Mouse (Mus musculus) spleen, postnatal 4 days (tissue): ENCODE measurements at regions not wholly inside any gene's neighbourhood (a gene's known extent, or its start where the extent isn't known, plus 50 kb on each side); places are given as distances from the start of the nearest gene placed in this dataset.
"Not testable (repeated sequence)": the region's sequence is repeated elsewhere in the genome, so short reads cannot be mapped to it uniquely, and the experiment has no call there.

Experiments used
- DNase-seq, 2 experiments: peaks; one replicate each; pipeline ENCODE4 v3.0.0; 2022; ENCODE audit warnings: low spot score in 2 of 2

DNA sequence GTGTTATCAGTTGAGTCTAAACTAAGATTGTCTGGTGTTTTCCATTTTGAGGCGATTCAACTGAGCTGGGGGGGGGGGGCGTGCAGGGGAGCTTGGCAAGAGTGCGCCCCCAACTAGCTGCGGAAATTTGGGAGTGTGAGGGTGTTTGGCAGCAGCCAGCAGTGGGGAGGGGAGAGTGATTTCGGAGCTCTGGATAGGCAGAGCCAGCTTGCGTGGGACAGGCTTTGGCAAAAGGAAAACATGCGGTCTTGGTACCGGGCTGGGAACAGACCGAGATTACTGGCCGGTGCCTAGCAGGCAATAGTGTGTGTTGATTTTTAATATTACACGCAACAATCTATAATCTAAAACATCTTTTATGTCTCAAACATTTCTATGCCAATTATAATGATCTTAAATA lies 199.4 kb upstream of the Cdk6 start:
- not testable (repeated sequence) for DNase-seq

DNA sequence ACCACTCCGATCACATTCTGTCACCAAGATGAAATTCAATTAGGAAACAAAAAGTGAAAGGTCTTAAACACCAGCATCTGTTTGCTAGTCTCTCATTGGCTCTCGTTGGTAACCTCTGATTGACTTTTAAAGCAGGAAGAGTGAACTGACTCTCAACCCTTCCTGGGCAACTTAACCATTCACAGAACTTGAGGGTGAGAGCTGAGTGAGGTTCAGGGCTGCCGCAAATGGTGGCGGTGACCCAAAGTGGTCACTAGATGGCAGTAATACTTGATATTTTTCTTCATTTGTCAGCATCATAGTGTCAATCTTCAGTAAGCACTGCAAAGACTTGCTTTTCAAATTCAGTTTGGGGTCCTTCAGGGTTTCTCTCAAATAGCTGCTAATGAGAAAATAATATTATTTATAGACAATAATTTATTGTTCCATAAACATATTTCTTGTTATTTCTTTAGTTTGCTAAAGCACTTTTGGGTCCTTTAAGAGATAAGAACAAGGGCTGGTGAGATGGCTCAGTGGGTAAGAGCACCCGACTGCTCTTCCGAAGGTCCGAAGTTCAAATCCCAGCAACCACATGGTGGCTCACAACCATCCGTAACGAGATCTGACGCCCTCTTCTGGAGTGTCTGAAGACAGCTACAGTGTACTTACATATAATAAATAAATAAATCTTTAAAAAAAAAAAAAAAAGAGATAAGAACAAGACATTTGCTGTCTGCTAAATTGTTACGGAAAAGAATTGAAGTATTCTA lies 194.6 kb upstream of the Cdk6 start:
- not testable (repeated sequence) for DNase-seq

DNA sequence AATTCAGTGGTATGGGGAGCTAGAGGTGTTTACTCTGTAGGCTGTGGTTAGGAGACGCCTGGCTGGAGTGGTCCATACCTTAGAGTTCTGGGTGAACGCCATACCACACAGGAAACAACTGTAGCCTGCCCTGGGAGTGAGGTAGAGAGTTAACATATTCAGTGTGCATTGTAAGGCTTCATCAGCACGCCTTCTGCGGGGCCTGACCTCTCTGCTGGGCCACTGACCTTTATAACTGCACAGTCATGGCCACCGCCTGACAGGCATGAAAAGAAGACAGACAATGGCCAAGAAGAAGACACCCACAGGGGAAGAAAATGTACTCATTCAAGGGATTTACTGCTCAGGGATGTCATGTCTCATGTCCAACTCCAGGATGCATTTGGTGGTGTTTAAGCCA lies 191.4 kb upstream of the Cdk6 start:
- DNase-seq: not testable (repeated sequence)

DNA sequence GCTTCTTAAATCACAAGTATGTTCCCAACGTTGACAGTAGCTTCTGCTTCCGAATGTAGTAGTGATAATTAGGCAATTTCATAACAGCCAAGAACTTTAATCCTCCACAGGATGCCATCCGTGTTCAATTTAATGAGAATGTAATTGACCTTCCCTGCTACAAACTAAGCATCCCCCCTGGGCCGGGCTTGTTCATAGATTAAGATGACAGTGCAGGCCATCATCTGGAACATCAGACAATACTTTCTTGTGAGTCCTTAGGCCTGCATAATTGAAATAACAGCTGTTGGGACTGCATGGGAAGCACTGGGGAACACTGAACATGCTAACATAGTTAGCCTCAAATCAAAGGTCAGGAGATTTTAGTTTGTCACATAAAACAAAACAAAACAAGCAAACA lies 190.5 kb upstream of the Cdk6 start:
- not testable (repeated sequence) for DNase-seq

DNA sequence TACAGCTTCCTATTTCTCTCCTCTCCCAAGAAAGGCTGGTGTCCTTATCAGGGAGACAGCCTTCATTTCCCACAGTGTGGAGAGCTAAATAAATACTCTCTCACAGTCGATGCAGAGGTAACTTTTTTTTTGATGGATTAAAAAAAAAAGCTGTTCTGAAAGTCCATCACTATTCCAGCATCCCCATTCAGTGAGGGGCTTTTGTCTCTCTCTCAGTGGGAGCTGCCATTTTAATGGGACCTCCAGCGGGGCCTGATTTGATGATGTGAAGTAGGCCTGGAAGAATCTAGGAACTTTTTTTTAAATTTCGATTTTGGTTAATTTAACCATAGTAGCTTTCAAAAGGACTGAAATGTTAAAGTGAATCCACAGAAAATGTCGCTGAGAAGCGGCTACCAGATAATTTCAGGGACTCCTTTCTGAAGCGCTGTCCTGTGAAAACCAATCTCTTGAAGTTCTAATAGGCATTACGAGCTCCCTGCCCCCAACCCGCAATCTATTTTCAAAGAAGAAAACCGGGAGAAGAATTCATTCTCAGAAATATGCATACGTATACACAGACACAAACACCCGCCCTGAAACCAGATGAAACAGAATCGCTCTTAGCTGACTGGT lies 189.6 kb upstream of the Cdk6 start:
- not testable (repeated sequence) for DNase-seq

DNA sequence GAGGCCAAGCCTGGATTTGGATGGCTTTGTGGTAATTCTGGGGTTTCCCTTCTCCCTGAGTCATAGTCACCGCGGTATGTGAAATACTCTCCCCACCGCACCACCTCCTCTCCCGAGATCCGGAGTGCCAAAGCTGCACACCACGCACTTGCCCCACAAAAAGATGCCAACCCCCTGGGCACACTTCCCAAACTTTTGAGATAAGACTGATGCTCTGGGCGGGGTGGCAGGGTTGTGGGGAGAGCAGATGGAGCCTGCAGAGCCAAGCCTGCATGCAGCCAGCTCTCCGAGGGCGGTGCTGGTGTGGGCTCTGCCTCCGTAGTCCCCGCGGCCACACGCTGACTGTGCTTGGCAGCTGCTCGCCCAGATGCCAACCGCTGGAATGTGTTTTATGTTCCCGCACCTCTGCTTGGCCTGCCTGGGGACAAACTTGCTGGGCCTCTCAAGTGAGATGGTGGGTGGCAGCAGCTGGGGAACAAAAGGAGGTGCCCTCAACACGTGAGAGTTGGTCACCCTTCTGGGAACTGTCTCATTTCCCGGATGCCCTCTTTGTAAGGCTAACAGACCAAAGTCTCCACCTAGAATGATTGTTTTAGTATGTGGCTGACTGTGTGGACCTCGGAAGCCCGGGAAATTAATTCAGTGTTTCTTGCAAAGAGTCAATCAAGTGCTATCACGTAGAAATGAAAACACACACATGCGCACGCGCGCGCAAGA lies 189.0 kb upstream of the Cdk6 start:
- peak; percentile 28 to 60 for DNase-seq

DNA sequence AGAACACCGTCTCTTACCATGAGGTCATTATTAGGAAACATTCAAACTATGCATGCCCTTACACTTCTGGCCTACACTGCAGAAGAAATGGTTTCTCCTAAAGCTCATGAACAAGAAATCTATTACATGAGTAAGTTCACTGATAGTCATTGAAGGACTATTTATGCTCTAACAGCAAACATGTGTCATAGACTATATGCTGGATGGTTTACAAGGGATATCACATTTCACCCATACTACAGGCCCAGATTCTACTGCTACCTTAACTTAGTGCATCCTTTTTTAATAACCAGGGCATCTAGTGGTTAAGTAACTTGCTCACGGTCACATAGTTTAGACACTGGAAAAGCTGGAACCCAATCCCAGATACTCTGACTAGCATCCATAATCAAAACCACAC lies 175.8 kb upstream of the Cdk6 start:
- DNase-seq: not testable (repeated sequence)

DNA sequence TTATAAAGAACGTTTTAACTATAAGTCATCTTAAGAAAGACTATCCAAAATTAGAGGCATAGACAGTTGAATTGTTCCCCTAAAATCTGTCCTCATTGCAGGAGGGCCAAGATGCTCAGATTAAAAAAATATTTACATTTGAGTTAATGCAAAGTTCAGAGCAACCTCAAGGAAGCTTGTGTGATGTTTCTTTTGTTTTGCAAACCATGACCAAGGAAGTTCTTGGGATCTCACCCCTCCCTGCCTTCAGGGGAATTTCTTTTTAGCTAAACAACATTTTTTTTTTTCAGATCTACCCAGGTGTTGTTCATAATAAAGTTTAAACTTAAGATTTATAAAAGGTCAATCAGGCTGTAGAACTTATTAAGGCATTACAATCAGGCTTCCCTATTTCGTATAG lies 174.8 kb upstream of the Cdk6 start:
- DNase-seq: not testable (repeated sequence)

DNA sequence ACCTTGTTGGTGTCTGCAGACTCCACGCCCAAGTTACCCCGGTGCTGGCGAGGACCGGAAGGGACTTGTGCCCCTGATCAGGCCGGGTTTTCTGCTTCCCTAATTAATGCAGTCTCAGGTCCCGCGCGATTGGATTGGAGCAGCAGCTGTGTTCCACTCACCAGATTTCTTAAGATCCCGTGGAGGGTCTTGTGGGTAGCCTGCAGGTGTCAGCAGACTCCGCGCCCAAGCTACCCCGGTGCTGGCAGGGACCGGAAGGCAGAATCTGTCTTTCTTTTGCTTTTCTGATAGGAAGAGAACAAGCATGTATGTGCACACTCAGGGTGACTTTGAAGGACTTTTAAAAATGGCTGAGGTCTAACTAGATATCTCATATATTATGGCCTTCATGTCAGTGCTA lies 147.7 kb upstream of the Cdk6 start:
- not testable (repeated sequence) for DNase-seq

DNA sequence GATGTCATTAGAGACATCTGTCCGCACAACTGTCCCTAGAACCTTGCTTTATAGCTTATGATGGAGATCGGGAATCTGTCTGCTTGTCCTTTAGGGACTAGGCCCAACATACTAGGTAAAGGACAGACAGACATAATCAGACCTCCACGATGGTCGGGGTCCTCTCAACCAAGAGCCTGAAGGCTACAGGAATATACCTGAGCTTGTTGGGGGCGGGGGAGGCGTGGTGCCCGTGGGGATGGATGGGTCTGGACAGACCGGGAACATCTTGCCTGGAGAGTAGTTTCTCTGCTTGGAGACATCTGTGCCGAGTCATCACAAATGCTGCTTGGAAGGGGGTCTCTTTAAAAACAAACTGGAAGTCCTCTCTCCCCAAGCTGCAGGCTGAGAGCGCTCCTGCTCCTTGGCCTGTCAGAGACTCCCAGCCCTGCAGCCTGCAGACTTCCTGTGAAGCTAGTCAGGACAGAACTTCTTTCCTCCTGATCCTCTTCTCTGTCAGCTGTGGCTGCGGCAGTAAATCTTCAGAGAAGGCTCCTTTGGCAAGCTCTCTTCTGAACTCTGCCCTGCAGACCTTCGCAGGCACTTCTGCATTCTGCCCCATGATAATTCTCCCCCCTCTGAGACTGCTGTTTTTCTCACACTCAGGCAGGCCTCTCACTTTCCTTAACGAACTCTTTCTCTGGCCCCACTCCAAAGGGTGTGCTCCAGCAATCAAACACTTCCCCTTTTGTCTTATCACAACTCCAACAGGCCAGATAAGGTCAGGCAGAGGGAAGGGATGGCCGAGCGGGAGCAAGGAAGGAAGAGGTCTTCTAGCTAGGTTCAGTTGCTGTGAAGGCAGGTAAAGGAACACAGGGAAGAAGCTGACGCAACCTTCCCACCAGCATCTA lies 143.1 kb upstream of the Cdk6 start:
- DNase-seq: peak in 1 of 2 experiments; percentile 17

DNA sequence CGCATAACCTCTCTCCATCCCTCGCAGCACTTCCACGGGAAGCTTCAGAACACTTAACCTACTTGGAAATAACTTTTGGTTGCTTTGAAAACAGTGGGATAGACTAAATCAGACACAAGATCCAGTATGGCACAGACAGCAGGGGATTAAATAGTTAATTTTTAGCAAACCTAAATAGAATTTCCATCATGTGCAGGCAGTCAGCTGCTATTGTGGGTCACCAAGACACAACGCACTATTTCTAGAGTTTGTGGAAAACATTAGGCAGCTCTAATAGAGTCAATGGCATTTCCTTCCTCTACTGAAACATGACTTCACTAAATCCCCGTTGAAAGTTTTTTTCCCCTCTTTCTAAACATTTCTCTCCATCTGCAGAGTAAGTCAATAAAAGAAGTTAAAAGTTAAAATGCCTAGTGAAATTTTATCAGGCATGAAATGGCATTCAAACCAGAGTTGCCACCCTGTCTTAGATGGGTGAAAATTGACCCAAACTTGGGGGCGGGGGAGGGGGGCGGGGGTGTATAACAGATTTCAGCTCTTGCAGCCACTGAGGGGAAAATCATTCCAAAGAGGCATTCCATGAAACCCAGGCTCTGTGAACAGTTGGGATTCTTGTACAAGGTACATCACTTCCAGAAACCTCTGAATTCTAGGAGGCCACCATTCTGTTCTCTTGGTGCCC lies 142.3 kb upstream of the Cdk6 start:
- DNase-seq: not testable (repeated sequence)

DNA sequence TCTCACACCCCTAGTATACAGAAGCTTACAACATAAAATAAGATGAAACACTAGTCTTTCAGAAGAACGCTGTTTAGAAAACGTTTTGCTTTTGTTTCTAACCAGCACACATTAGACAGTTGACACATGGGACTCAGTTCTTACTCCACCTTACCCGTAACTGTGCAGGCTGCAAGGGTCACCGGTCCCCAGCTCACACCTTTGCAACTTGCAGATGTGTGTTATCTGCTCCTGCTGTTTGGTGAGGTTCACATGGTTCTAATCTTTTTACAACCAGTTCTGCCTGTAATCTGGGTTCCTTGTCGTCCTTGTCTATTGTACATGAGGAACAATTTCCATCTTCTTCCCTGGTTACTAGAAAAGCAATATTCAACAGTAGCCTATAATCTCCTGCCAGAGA lies 135.1 kb upstream of the Cdk6 start:
- DNase-seq: not testable (repeated sequence)

DNA sequence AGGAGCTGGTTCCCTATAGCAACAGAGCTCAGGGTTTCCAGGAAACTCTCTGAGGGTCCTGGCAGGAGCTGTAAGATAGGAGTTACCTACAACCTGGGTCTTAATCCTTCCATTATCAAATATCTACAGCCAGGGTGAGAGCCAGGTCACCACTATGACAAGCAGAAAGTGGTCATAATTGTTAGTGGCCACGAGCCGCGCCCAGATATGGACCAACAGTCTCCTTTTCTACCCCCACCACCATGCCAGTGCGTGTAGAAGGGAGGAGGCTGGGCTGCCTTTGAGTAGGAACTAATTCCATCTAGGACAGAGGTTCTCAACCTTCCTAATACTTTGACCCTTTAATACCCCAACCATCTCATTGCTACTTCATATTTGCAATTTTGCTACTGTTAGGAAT lies 133.0 kb upstream of the Cdk6 start:
- DNase-seq: not testable (repeated sequence)

DNA sequence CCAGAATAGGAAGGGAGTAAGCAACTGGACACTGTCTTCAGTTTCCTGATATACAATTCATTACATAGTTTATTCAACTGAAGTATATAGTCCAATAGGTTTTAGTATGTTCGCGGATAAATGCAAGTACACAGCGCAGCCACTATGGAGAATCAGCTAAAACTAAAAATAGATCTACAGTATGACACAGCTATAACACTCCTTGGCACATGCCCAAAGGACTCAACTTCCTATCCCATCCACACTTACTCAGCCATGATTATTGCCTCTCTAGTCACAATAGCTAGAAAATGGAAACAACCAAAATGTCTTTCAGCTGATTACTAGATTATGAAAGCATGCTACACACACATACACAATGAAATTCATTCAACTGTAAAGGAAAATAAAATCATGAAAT lies 130.0 kb upstream of the Cdk6 start:
- no peak for DNase-seq

DNA sequence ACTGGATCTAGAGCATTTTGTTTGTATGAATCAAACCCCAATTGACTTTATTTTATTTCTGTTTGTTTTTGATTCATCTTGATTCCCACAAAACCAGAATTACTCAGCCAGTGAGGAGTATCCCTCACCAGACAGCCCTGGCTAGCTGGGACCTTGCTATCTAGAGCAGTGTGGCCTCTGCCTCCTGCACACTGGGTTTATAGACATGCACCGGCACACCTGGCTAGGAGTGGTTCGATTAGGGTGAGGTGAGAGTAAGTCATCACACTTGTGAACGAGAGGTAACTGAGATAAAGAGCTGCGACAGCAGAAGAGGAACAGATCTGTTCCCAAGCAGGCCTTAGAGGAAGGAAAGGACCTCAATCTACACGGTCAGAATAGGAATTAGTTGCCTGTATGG lies 125.2 kb upstream of the Cdk6 start:
- no peak for DNase-seq

DNA sequence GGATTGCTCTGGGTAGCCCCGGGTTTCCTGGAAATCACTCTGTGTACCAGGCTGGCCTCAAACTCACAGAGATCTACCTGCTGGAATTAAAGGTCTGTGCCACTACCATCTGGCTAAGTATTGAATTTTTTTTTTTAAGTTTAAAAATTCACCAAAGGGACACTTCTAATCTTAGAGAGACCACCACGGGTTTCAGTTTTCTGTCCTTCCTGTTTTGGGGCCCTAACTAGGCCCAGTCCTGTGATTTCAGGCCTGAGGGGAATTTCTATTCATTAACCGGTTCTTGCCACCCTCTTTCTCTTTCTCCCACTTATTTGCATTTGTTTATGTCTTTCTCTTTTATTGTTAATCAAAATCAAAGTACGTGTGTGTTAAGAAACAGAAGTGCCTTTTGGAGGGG lies 122.1 kb upstream of the Cdk6 start:
- DNase-seq: no peak

DNA sequence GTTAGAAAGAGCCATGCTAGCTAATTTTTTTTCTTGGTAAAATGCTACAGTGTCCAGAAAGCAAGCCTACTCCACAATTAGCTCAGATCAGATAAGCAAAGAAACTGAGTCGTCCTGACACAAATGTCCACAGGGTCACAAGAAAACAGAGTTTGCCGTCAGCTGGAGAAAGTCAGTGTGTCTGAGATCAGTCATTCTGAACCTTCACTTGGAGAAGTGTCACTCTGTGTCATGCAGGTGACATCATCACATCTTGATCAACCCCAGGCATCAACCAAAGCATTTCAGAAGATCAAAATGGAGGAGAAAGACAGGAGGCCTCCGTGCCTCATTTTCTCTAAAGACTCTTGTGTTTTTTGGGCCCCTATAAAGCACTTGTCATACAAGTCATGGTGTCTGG lies 121.5 kb upstream of the Cdk6 start:
- DNase-seq: no peak

DNA sequence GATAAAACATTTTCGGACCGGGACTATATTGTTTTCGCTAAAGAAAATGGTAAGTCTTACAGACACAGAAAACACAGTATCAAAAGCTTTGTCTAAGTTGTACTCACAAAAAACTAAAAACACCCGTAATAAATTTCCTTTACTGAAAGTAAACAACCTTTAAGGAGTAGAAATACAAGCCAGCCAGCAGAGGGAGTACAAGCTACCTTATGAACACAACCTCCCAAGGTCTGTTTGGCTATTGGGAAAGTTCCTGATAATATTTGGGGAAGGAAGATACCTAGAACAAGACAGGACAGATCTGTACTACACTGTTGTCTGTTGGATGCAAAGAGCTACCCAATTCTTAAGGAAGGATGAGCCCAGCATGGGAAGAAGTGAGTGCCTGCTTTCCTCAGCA lies 117.5 kb upstream of the Cdk6 start:
- not testable (repeated sequence) for DNase-seq

DNA sequence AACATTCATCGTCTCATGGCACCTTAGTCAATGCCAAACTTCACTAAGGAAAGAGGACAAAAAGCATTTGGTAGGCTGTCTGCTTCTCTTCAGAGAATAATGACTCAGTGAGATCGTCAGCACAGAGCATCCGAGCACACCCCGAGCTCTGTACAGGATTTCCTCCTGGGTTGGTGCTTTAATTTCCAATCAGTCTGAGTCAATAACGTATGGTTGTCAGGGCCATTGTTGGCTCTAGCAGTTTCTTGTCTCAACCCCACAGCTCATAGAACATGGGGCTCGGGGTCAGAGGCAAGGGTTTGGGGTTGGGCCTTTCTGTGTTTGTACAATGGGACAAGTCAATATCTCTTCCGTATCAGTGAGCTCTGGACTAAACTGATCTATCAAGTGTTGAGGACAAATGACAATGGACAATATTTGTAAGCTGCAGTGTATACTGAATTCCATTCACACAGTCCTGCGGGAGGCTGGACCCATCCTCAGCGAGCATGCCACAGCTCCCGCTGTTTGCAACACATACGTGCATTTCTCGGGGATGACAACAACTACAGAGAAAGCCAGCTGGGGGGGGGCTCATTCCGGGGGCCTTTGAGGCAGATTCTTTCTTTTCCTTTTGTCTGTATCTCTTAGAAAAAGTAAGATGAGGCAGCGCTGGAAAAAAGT lies 116.8 kb upstream of the Cdk6 start:
- DNase-seq: not testable (repeated sequence)

DNA sequence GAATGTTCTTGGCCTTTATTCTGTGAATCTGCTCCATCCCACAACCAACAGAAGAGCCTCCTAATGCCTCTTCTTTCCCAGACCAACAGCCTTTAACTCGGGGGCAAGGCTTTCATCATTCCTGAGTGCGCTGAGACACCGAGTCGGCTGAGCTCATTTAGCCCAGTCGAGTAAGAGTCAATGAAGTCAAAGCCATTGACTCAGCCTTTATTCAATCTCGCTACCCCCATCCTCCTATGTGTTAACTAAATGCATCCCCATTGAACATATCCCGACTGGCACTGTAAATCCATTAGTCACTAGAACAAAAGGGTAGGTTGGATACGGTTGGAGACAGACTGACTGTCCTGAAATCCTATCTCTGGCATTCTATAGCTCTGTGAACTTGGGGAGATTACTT lies 115.9 kb upstream of the Cdk6 start:
- DNase-seq: not testable (repeated sequence)

DNA sequence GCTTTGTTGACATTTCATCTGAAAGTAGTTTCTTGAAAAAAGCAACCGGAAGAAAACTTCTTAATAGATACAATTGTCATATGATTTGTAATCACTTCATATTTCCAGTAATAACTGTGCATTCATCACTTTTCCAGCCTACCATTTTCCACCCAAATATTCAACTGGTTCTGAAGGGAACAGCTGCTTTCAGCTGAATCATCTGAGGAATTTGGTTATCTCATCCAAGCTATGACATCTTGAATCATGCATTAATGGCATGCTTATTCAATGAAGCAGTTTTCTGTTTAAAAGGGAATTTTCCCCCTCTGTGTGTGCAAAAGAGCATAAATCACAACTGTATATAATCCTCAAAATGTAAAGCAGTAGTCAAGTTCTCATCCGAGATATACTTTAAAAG lies 97.2 kb upstream of the Cdk6 start:
- DNase-seq: not testable (repeated sequence)
